Mouse (Mus musculus): ENCODE results near the gene Psmb3.

- no peak for TF ChIP-seq CTCF (IDR thresholded peaks at IDR 0.05; ENCODE audit: extremely low read depth, insufficient read length, insufficient replicate concordance, low read depth, low read length)
- TF ChIP-seq POLR2A (IDR thresholded peaks at IDR 0.05; ENCODE audit: low read depth, low read length): no peak
Measured at GRCm38 (mm10) chr11:97718281-97718860, 15.2 kb downstream of the Psmb3 start.
